Mouse (Mus musculus): Measurements from ENCODE around the gene Mmel1. TPM values are rescaled to one million over a fixed set of nuclear protein-coding genes. Genes with fewer than 3 reads are reported as not detected.

Mmel1 gene
- 35.2 TPM for polyA plus RNA-seq (2014; fragmentation: Illumina TruSeq; extraction: RNeasy Lipid Tissue Mini Kit (QIAGEN cat#74804); ENCODE audit: low read depth, low replicate concordance)

DNA sequence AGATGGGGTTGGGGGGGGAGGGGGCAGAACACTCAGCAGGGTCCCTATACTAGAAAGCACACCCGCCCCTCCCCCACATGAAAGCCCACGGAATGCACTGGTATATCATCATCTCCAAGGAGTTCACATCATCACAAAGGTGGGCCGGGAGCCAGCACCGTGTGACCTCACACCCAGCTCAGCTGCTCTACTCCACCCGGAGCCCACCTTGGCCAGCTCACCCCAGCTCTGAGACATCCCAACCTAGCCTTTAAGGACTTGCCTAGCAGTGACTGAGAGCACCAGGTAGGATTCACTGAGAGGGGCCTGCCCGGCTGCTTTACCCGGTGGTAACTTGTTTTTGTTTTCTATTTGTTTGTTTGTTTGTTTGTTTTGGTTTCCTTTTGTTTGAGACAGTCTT lies at the start of gene Mmel1:
Gene Mmel1, plus strand, starts transcription at position 146 of the 400 bp plus-strand sequence.

DNA sequence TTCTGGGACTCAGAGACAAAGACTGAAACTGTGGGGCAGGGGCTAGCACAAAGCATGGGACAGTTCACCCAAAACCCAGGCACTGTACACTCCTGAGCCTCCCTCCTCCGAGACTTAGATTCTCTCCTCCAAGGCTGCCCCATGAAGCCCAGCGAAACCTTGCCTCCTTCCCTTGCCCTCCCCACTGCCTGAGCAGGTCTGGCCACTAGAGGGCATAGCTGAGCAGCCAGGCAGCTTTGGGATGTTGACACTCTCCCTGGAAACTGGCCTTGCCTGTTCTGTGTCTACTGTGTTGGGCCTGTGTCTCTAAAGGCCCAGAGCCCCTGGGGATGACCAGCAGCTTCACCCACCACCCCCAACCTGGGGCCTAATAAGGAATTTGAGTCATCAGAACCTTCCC lies 32.2 kb upstream of the Mmel1 start, which contains the start of gene Ttc34:
Gene Ttc34, plus strand, starts transcription at position 290 of the 400 bp plus-strand sequence.

DNA sequence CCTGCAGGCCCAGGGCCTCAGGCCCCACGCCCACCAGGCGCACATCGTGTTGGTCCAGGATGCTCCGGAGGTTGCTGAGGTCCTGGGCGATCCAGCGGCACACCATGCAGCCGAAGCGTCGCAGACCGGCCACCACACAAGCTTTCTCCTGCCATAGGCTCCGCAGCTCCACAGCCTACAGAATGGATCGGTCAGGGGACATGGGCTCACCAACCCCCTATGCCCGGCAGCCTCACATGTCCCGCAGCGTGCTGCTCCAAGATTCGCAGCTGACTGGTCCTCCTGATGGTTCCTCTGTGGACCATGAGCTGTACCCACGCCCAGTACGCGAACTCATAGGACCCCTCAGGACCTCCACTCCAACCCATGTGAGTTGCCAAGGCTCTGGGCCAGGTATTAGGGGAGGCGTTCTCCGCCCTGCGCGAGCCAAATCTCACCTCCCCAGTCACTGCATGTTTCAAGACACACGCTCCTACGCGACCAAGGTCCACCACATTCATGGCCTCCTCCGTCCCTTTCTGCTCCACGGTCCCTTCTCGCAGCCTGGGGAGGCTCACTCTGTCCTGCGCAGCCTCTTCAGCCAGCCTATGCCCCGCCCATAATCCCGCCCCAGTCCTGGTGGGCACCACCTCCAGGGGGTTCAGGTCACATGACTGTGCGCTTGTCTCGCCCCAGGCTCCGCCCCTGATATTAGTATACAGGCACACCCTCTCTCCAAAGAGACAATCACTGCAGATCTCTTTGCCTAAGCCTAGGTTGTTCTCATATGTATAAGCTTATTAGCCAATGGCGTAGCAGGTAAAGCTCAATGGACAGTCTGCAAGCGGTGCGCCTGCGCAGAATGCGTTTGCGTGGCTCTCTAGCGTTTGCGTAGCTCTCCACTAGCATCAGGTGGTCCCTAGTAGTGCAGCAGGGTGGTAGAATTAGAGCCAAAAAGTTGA lies 29.4 kb downstream of the Mmel1 start, which contains the start of gene Fam213b:
Gene Fam213b, minus strand, starts transcription at position 630 of the 941 bp plus-strand sequence.

GRCm38 (mm10) chr4:154928395-154929087 lies 59.2 kb downstream of the Mmel1 start, which contains the start of gene Tnfrsf14:
Gene Tnfrsf14 (minus strand): TSS chr4:154928563.

Other genes starting within 250 kb of the Mmel1 start
- 0.43 TPM for gene Prdm16, start 232.7 kb upstream of the Mmel1 start, polyA plus RNA-seq (2014; fragmentation: Illumina TruSeq; extraction: RNeasy Lipid Tissue Mini Kit (QIAGEN cat#74804); ENCODE audit: low read depth, low replicate concordance)
- 30.9 TPM for gene Actrt2, start 201.7 kb upstream of the Mmel1 start, polyA plus RNA-seq (2014; fragmentation: Illumina TruSeq; extraction: RNeasy Lipid Tissue Mini Kit (QIAGEN cat#74804); ENCODE audit: low read depth, low replicate concordance)
- 0.49 TPM for gene Ttc34, start 32.1 kb upstream of the Mmel1 start, polyA plus RNA-seq (2014; fragmentation: Illumina TruSeq; extraction: RNeasy Lipid Tissue Mini Kit (QIAGEN cat#74804); ENCODE audit: low read depth, low replicate concordance)
- gene Fam213b, start 29.6 kb downstream of the Mmel1 start, polyA plus RNA-seq (2014; fragmentation: Illumina TruSeq; extraction: RNeasy Lipid Tissue Mini Kit (QIAGEN cat#74804); ENCODE audit: low read depth, low replicate concordance): not detected
- gene Tnfrsf14, start 59.0 kb downstream of the Mmel1 start, polyA plus RNA-seq (2014; fragmentation: Illumina TruSeq; extraction: RNeasy Lipid Tissue Mini Kit (QIAGEN cat#74804); ENCODE audit: low read depth, low replicate concordance): not detected
- gene Hes5, start 91.3 kb downstream of the Mmel1 start, polyA plus RNA-seq (2014; fragmentation: Illumina TruSeq; extraction: RNeasy Lipid Tissue Mini Kit (QIAGEN cat#74804); ENCODE audit: low read depth, low replicate concordance): not detected
- gene Pank4, start 94.5 kb downstream of the Mmel1 start, polyA plus RNA-seq (2014; fragmentation: Illumina TruSeq; extraction: RNeasy Lipid Tissue Mini Kit (QIAGEN cat#74804); ENCODE audit: low read depth, low replicate concordance): 3.0 TPM
- 0.10 TPM for gene Plch2, start 187.2 kb downstream of the Mmel1 start, polyA plus RNA-seq (2014; fragmentation: Illumina TruSeq; extraction: RNeasy Lipid Tissue Mini Kit (QIAGEN cat#74804); ENCODE audit: low read depth, low replicate concordance)
- gene Pex10, start 197.4 kb downstream of the Mmel1 start, polyA plus RNA-seq (2014; fragmentation: Illumina TruSeq; extraction: RNeasy Lipid Tissue Mini Kit (QIAGEN cat#74804); ENCODE audit: low read depth, low replicate concordance): 0.70 TPM
- gene Rer1, start 216.8 kb downstream of the Mmel1 start, polyA plus RNA-seq (2014; fragmentation: Illumina TruSeq; extraction: RNeasy Lipid Tissue Mini Kit (QIAGEN cat#74804); ENCODE audit: low read depth, low replicate concordance): 95.1 TPM
- 12.2 TPM for gene Morn1, start 217.0 kb downstream of the Mmel1 start, polyA plus RNA-seq (2014; fragmentation: Illumina TruSeq; extraction: RNeasy Lipid Tissue Mini Kit (QIAGEN cat#74804); ENCODE audit: low read depth, low replicate concordance)